Mouse (Mus musculus) thymus, adult 2 months (tissue): ENCODE data around the gene Polr3h.

Experiments used
- CTCF ChIP-seq: fragments of 200-500 bp; IDR thresholded peaks from 2 replicates; pipeline ENCODE4 v1.5.1; 2012; ENCODE audit warnings: mild to moderate bottlenecking, control low read depth, low read length, moderate library complexity, borderline replicate concordance; ENCODE audit not compliant: control insufficient read depth, poor library complexity, insufficient read depth; ENCODE audit errors: extremely low read depth
- POLR2A ChIP-seq: fragments of 200-500 bp; IDR thresholded peaks from 2 replicates; pipeline ENCODE4 v1.6.1; 2012; ENCODE audit warnings: mild to moderate bottlenecking, low read length, control low read depth, moderate library complexity; ENCODE audit not compliant: control insufficient read depth, poor library complexity, insufficient read depth; ENCODE audit errors: extremely low read depth

DNA sequence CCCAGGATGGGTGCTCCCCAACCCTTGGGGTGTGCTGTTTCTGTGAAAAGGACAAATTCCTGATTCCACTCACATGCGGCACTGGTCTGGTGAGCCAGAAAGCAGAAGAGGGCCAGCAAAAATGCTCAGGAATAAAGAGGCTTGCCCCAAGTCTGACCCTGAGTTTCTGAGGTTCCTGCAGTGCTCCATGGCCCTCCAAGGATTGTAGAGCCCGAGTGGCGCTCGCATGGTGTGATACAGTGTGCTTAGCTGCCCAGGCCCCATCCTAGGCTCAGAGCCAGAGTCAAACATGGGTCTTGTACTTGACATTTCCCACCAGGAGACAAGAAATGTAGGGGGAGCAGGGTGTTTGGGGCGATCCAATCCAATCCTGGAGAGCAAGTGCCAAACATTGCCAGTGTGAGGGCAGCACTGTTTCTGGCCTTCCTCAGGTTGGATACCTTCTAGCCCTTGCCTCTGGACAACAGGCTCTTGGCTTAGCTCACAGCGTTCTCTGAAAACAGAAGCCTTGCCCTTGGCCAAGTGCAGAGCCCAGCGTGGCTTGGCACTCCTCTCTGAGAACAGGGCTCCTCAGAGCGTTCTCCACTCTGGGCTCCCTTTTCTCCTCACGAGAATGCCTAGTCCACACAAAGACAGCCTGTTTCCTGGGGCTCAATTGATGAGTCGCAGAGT is 5.4 kb downstream of the Polr3h start:
- no peak for TF ChIP-seq POLR2A
- no peak for TF ChIP-seq CTCF
